Mouse (Mus musculus): Measurements from ENCODE around the gene Sypl2.
A peak's percentile ranks its signal among the peaks of the same experiment; 100 is the strongest.
"Not testable (repeated sequence)": the region's sequence is repeated elsewhere in the genome, so short reads cannot be mapped to it uniquely, and the experiment has no call there.

The Sypl2 gene

DNA sequence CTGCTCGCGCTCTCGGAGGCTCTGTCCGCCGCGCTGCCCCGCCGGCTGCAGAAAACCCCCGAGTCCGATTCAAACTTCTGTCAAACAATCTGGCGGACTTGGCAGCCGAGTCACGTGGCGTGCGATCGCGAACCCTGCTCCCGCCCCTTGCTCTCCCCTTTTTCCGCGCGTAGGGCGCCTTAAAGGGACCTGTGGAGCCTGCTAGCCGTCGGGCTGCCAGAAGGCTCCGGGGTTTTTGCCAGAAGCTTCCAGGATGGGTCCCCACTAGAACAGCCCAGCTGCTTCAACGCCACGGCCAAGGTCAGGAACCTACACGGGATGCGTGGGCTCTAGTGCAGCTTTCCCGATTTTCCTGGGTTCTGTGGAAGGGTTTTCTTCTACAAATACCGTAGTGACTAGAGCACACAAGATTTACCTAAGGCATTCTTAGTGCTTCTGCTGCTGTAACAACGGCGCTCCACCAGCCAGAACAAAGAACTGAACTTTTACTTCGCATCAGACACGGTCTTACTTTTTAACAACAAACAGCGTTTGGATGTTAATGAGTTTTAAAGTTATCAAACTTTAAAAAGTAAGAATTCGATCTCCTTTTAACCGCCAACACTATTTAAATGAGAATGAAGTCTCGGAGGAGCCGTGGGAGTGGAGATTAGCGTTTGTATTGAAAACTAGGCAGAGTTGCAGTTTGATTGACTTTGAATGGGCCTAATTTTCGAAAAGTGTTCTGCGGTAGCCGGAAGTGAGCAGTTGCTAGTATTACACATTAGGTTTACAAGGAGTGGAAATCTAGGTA lies at the start of gene Sypl2:
Sypl2 (minus strand) TSS at position 91 of the 793 bp plus-strand sequence.
- no peak for DNase-seq (ENCODE audit: low spot score in 2 of 2)

DNA sequence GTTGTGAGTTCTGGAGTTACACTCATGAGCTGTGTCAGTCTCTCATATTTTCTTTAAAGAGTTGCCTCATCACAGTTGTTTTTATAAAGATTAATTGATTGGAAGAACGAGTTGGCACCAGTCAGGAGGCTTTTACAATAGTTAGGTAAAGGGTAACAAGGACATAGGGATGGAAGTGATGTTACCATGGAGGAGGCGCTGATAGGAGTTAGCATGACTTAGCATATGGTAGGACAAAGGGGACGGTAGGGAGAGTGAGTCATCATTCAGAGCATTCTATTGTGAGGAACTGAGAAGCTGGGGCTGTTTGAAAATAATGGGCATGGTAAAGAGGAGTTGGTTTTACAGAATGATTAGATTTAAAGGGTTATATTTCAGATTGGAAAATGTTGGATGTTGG lies 32.9 kb upstream of the Sypl2 start:
- no peak for DNase-seq (ENCODE audit: low spot score in 2 of 2)

DNA sequence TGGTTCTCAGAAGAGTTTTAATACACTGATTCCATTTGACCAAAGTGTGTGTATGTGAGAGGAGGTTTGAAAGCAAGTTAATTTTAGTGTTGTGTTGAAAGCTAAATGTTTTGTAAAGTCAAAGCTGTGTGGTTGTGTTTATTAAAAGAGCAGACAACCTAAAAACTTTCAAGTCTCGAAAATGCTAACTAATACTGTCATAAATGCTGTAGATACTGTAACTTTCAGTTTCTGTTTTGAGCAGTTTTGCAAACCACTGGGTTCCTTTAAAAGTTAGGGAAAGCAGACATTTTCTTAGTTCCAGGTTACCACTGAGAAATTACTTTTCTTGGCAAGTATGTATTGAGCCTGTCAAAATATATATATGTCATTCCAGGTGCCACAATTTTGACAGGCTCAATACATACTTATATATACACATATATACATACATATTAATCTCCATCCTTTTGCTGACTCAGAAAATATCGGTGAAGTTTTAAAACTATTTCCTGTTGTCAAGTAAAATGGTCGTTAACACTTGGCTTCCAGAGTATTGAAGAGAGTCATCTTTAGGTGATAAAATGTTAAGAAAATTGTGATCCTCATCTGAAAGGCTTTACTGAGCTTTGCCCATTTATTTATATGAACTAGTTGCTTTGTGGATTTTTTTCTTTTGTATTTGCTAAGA lies 31.5 kb upstream of the Sypl2 start:
- no peak for DNase-seq (ENCODE audit: low spot score in 2 of 2)

DNA sequence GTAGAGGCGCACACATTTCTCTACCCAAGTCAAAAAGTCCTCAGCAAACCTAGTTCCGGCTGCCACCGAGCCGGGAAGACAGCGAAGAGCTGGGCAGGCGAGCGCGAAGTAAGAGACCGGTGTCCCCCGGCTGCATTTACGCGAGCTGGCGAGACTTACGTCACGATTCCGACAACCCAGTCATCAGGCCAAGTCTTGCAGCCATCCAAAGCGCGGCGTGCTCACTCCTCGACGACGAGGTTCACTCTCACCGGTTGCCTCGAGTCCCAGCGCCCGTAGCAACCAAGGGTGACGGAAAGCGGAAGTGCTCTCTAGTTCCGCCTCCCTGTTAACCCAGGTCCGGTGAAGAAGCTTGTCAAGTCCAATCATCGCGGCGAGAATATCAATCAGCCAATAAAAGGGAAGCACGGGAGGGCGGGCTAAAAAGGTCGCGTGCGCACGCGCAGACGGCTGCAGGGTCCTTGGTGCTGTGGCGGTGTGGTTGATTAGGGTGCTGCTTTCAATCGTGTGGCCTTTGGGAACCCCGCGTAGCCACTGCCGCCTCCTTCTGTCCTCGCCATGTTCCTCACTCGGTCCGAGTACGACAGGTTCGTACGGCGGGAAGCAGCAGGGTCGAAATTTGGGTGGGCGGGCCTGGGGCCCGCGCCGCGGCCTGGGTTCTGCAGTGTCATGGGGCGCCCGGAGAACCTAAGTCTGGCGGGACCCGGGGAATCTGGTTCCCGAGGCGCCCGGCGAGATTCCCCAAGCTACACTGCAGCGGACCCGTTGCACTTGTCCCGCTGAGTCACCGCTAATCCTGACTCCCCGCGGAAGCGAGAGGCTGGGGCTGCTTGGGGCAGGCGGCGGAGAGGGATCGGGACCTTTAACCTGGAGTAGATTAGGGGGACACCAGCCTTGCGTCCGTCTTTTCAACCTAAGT lies 30.5 kb upstream of the Sypl2 start, which contains the start of gene Psma5:
Psma5 (plus strand) TSS at position 208 of the 919 bp plus-strand sequence.
- peak; percentile 93 to 96 for DNase-seq (ENCODE audit: low spot score in 2 of 2)

DNA sequence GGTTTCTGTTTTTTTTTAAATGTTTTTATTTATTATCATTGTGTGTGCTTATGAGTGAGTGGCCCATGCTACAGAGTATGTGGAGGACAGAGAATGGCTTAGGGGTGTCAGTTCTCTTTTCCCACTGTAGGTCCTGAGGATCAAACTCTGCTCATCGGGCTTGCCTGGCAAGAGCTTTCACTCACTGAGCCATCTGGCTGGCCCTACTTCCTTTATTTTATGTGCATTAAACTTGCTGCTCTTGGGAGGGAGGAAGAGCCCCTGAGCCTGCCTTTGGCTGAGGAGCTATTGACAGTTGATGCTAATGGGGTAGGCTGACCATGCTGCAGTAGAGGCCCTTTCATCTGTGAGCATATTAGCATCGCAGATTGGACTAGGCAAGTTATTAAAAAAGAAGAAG lies 20.4 kb upstream of the Sypl2 start:
- no peak for DNase-seq (ENCODE audit: low spot score in 2 of 2)

DNA sequence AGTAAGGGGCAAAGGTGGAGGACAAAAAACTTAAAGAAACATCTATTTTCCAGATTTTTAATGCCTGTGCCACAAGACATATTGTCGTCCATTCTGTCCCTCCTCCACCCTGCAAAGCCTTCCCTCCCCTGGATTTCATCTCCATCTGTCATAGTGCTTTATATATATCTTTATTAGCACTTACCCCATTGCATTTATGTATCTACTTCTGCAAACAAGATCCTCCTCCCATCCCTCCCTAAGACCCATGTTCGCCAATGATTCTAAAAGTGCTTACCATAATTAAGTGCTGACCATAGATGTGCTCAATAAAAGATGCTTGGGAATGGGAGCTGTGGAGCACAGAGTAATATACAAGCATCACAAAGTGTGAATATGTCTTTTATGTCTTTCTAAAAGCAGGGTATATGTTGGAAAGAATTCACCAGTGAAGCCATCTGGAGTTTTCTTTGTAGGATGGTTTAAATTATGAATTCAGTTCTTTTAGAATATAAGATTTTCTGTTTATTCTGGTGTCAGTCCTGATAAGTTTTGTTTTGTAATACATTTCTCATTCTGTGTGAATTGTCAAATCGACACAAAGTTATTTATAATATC lies 14.9 kb upstream of the Sypl2 start:
- DNase-seq (ENCODE audit: low spot score in 2 of 2), result no peak

DNA sequence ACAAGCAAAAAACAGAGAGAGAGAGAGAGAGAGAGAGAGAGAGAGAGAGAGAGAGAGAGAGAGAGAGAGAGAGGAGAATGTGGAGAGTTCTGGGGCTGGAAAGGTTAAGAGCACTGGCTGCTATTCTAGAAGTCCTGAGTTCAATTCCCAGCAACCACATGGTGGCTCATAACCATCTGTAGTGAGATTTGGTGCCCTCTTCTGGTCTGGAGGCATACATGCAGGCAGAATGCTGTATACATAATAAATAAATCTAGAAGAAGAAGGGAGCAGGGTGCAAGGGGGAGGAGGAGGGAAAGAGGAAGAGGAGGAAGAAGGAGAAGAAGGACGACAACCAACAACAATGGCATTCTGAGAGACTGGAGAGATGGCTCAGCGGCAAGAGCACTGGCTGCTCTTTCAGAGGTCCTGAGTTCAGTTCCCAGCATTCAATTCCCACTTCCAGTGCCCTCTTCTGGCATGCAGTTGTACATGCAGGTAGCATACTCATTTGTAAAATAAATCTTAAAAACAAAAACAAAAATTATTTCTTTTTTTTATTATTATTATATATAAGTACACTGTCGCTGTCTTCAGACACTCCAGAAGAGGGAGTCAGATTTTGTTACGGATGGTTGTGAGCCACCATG lies 11.1 kb upstream of the Sypl2 start:
- DNase-seq (ENCODE audit: low spot score in 2 of 2), result not testable (repeated sequence)

DNA sequence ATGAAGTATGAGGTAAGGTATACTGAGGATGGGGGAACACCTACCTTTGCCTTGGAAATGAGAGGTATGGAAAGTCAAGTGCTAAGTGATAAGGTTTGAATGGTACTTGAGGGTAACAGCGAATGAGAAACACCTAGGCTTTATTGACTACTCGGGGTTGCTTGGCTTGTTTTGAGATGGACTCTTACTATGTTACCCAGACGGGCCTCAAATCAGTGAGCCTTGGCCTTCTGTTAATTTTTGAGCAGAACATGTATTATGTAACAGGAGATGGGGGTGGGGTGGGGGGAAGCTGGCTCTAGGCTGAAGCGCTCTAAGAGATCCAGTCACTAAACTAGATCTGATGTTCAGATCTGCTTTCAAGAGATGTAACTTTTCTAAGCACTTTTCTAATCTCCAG lies 5.2 kb upstream of the Sypl2 start:
- DNase-seq (ENCODE audit: low spot score in 2 of 2), result no peak

DNA sequence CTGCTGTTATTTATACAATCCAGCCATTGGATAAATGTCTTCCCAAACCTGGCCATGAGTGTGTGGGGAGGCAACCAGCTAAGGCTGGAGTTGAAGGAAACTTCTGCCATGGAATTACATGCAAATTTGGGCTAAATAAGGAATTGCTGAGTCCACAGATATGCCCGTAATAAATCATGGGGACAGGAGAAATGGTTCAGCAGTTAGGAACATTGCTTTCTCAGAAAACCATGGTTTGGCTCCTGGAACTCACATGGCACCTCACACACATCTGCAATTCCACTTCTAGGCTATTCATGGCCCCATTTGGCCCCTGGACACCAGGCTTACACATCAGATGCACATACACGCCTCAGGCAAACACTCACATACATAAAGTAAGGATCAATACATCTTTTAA lies 1.1 kb upstream of the Sypl2 start:
- DNase-seq (ENCODE audit: low spot score in 2 of 2), result no peak

DNA sequence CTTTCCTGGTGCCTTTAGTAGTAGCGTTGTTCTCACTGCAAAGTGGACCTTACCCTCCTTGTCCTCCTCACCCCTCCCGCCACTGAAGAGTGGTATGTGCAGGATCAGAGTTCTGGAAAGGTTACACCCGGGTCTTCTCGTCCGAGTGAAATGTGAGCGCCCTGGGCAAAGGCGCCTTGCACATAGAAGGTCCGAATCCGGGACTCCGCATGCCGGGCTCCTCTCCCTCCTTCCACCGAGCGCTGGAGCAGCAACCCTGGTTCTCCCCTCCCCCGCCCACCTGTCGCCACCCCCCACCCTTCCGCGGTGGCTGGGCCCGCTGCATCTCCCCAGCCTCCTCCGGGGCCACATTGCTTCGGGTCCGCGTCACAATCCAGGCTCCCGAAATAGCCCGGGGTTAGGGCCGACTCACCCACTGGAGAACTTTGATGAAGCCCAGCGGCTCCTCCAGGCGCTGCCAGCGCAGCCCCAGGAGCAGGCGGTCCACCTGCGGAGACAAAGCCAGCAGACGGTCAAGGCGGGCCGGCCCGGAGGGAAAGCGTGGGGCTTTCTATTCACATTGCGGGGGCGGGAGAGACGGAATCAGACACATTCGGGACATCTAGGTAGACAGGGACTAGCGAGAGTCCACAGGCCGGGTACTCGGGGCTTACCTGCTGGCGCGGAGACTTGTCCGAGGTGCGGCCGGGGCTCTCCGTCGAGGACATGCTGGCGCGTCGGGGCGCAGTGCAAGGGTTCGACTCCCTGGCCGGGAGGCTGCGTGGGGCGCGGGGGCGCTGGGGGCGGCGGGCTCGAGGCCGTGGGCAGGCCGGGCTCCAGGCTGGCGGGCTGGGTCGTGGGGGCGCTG lies 514 bp downstream of the Sypl2 start:
- no peak for DNase-seq (ENCODE audit: low spot score in 2 of 2)

DNA sequence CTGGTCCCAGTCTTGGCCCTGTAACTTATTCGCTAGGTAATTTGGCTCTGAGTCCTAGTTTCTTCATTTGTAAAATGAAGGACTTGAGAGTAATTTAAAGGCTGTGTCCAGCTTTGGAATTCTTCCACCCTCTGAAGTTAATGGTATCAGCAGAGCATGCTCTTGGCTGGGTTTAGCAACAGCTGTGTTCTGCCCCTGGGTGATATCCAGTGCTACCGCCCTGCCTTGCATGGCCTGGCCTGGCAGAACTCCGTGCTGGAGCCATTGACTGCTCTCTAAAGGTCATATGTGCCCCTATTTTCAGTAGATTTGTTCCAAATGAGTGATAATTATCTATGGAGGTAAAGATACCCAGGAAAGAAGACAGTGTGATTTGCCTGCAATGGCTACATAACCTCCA lies 5.8 kb downstream of the Sypl2 start:
- no peak for DNase-seq (ENCODE audit: low spot score in 2 of 2)

DNA sequence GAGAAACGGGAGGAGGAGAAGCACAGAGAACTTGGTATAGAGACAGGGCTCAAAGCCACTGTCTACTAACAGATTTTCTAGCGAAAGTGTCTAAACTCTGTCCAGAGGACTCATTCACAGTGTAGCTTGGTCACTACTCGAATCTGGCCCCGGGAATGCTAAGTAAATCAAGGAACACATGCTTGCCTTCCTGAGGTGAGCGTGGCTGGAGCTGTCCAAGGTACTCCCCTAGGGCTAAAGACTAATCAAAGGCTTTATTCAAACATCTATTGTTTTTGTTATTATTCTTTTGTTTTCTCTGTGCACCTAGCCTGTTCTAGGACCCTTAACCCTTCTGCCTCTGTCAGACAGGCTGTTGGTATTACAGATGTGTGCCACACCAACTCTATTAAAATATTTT lies 11.7 kb downstream of the Sypl2 start:
- DNase-seq (ENCODE audit: low spot score in 2 of 2), result no peak

DNA sequence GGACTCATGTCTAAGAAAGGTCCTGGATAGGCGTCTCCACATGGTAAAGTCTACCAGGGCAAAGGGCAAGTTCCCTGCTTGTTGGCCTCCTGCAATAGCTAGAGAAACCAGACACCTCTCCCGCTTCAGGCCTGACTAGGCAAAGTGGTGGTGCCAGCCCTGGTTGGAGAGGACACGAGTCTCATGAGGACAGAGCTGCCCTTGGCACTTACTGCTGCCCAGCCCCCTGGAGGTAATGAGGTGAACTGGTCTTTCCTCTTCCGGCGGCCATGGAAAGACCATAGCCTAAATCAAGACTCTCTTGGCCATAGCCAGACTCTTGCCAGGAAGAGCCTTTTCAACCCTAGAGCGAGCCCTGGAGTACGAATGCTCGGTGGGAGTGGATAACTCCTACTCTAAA lies 14.0 kb downstream of the Sypl2 start:
- no peak for DNase-seq (ENCODE audit: low spot score in 2 of 2)

DNA sequence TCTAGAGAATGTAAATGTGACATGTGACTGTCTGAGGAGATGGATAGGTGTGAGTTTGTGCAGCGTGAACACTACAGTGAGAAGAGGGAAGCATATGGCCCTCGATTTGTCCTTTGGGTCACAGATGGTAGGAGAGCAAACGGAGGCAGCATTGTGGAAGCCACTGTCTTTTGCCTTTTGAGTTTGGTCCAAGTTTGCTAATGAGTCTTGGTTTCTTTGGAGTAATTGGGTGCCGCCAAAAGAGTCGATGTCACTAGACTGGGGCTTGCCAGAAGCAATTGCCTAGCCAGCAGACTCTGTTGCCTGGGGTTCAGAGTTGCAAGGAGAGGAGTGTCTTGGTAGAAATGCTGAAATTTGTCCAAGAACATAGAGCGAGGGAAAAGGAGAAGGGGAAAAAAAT lies 14.6 kb downstream of the Sypl2 start:
- no peak for DNase-seq (ENCODE audit: low spot score in 2 of 2)

DNA sequence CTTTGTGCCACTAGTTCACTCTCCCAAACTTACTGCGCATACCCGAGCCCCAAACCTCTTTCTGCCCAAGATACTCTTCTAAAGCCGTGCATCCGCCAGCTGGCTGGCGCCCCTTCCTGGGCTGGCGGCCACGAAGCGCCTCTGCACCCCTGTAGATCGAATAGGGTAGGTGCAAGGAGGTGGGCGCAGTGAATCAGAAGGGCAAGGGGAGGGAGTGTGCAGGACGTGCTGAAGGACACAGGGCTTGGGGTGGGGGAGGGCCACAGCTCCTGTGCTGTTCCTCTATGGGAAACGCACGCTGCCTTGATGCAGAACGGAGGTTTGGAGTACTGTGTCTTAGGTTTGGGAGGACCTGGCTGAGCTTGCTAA lies 15.7 kb downstream of the Sypl2 start, which contains the start of gene Atxn7l2:
Atxn7l2 (minus strand) TSS at position 164 of the 369 bp plus-strand sequence.
- DNase-seq (ENCODE audit: low spot score in 2 of 2), result peak in 1 of 2 experiments; percentile 67

DNA sequence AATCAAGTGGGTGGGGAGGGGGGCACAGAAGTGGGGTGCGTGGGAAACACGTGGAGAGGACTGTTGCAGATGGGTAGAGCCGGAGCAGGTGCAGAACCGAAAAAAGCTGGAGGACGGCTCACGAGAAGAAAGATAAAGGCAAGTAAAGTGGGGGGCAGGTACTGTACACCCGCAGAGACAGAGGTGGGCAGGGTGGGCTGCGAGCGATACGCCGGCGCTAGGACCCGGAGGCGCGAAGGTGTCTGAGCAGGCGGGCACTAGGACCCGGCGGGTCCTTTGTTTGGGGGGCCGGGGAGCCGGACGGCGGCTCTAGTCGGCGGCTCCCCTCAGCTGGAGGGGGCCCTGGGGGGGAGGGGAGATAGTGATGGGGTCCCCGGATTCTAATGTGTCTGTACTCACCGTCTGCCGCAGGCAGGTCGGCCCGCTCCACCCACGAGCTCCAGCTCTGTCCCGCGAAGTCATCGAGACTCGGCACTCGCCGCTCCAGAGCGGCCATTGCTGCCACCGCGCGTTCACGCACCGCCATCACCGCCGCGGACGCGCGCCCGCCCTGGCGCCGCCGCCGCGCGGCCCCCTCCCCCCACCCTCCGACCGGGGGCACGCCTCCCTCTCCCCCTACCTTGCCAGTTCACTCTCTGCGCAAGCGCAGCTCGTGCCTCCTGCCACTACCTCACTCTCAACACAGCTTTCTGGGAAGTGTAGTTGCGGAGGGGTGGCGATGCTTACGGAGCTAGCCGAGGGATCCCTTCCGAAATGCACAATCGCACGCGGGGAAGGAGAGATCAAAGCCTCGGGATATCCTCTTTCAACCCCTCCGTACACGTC lies 16.3 kb downstream of the Sypl2 start:
- DNase-seq (ENCODE audit: low spot score in 2 of 2), result peak; percentile 91 to 92

DNA sequence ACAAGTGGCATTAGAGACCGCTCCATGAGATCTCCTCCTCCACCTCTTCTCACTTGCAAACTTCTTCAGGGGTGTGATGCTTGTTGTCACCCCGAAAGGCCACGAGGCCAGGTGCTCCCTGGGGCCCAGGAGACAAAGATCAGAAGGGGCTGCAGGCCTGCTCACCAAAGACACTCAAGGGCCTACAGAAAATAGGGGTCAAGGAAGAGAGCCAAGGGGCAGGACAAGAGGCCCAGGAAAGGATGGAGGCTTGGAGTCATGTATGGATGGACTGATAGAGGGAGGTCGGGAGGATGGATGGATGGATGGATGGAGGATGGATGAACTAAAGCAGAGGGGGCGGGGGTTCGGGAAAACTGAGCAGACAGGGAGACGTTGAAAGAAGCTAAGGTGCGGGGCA lies 16.9 kb downstream of the Sypl2 start:
- DNase-seq (ENCODE audit: low spot score in 2 of 2), result peak in 1 of 2 experiments; percentile 34

DNA sequence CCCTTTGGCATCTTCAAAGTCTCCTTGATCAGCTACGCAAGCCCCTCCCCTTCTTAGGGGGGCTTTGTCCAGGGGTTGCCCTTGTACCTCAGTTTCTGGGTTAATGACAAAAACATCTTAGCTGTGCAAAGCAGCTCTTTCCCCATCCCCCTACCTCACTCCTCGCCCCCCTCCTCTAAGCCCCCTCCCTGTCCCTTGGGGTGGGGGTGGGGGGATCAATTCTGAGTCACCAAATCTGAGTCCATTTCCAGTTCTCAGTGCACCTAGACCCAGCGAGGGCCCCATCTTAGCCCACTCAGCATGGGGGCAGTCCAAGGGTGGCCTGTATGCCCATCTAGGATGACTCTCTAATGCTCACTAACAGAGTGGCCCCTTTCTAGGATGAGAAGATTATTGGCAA lies 17.4 kb downstream of the Sypl2 start:
- DNase-seq (ENCODE audit: low spot score in 2 of 2), result no peak

DNA sequence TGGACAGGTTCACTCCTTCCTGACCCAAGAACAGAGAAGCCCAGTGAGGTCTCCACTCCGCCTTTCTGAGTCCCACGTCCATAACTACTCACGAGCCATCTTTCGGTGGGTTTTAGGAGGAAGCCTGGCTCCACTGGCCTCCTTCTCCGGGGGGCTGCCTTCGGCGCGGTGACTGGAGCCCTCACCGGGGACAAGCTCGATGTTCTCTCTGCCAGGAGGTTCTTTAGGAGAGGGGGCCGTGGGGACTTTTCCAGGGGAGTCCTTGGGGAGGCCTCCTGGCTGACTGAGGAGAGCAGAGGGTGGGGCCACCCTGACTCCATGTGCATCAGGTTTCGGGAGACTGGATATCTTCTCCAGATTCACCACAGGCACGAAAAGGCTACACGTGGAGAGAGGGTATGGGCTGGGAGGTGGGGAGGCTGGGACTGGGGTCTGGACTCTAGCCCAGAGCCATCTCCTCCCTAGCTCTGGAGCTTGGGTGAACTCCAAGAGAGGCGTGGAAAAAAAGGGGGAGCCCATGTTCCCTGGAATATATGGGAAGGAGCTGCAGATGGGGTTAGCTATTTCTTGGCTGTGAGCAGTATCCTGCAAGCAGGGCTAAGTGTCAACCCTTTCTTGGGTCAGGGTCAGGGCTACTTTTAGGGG lies 19.6 kb downstream of the Sypl2 start:
- no peak for DNase-seq (ENCODE audit: low spot score in 2 of 2)

All from thymus, postnatal 10 days (tissue).